Mouse (Mus musculus) limb, embryonic 14.5 days (tissue): Measurements from ENCODE around the gene Ythdf1. TPM values are rescaled to one million over a fixed set of nuclear protein-coding genes. Genes with fewer than 3 reads are reported as not detected.

ENCODE experiments used
- ATAC-seq: fragments of 200-750 bp; cut with Nextera tagmentation; 2 replicates; pipeline ENCODE4 v1.8.0; 2017; ENCODE audit warnings: low read depth, moderate number of reproducible peaks, moderate TSS enrichment; ENCODE audit not compliant: low FRiP score
- DNase-seq: peaks from one replicate; pipeline ENCODE4 v3.0.0-alpha.2; 2015; ENCODE audit warnings: low spot score
- H3K27ac ChIP-seq: fragments of 300-500 bp; sonication (generic); replicated peaks from 2 replicates; pipeline ENCODE4 v1.5.1; 2014; ENCODE audit warnings: low read depth, mild to moderate bottlenecking, low read length, moderate library complexity, mixed read lengths
- H3K27me3 ChIP-seq: fragments of 300-500 bp; sonication (generic); 2 replicates; pipeline ENCODE4 v1.6.1; 2014; ENCODE audit warnings: low read length, mixed read lengths; ENCODE audit not compliant: control insufficient read depth, insufficient read depth
- H3K36me3 ChIP-seq: fragments of 300-500 bp; sonication (generic); 2 replicates; pipeline ENCODE4 v1.6.1; 2014; ENCODE audit warnings: mild to moderate bottlenecking, low read length, moderate library complexity, mixed read lengths; ENCODE audit not compliant: control insufficient read depth, insufficient read depth
- H3K4me1 ChIP-seq: fragments of 300-500 bp; sonication (generic); 2 replicates; pipeline ENCODE4 v1.6.1; 2014; ENCODE audit warnings: antibody characterized with exemption, low read length, mixed read lengths; ENCODE audit not compliant: control insufficient read depth, insufficient read depth
- H3K4me2 ChIP-seq: fragments of 300-500 bp; sonication (generic); replicated peaks from 2 replicates; pipeline ENCODE4 v1.6.1; 2014; ENCODE audit warnings: low read depth, mild to moderate bottlenecking, low read length, moderate library complexity; ENCODE audit not compliant: severe bottlenecking
- H3K4me3 ChIP-seq: fragments of 300-500 bp; sonication (generic); replicated peaks from 2 replicates; pipeline ENCODE4 v1.5.1; 2014; ENCODE audit warnings: low read length
- H3K9ac ChIP-seq: fragments of 300-500 bp; sonication (generic); 2 replicates; pipeline ENCODE4 v1.6.1; 2014; ENCODE audit warnings: mild to moderate bottlenecking, low read depth, low read length, moderate library complexity; ENCODE audit not compliant: severe bottlenecking
- H3K9me3 ChIP-seq: fragments of 300-500 bp; sonication (generic); 2 replicates; pipeline ENCODE4 v1.6.1; 2016; ENCODE audit warnings: low read length; ENCODE audit not compliant: control insufficient read depth
- POLR2A ChIP-seq: fragments of 200-500 bp; IDR thresholded peaks from 2 replicates; pipeline ENCODE4 v1.8.0; 2012; ENCODE audit warnings: inconsistent platforms, mild to moderate bottlenecking, moderate library complexity, borderline replicate concordance; ENCODE audit not compliant: insufficient read depth, insufficient read length; ENCODE audit errors: extremely low read depth
- WGBS: fragments of 180-500 bp; shearing (Covaris S2); extraction: QIAGEN DNeasy Blood & Tissue Kit; methylation state at CpG from one replicate; pipeline ENCODE4 v1.1.7; 2014; 5-methylcytosine and 5-hydroxymethylcytosine counted together
- polyA plus RNA-seq, 2 experiments: library from polyadenylated mRNA; depleted of rRNA in 1 of 2; stranded (reverse) in 1 of 2; unstranded in 1 of 2; fragments of >200 nt; fragmentation: Nextera tagmentation in 1 of 2; extraction: Ambion mirVana in 1 of 2; gene quantifications; 2 replicates each; pipeline versions ENCODE4 v1.2.1 to v1.2.3; 2012 to 2014

Gene Ythdf1
- polyA plus RNA-seq, 2 experiments, result 65.7 to 66.3 TPM

DNA sequence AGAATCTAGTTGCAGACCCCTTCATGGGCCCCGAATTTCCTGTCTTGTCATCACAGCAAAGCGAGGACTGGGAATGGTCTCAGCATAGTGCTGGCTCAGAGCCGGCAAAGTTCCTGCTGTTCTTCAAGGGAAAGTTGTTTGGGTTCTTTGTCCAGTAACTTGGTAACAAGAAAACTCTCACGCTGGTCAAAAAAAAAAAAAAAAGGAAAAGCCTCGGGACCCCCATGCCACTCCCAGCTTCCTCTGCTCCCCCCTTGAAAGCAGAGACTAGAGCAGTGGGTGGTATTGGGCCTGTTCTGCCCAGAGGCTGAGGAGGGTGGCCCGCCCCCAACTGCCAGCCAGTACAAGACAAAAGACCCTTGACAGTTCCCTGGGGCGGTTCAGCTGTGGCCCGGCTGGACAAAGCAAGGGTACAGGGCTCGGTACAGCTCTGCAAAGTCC lies 32.0 kb upstream of the Ythdf1 start:
- TF ChIP-seq POLR2A, result no peak
- Histone ChIP-seq H3K4me2 (no peak overlapping the region; the same call in 1 of the 2 replicates), H3K27ac (no peak overlapping the region), H3K4me1 (no peaks in the 10 kb centered on the region; the same call in 1 of the 2 replicates), H3K9me3 (no peaks in the 10 kb centered on the region), H3K9ac (no peak overlapping the region; the same call in 1 of the 2 replicates), H3K27me3 (peaks cover 6% of the 10 kb centered on the region; the same call in 1 of the 2 replicates), H3K4me3 (no peak overlapping the region), H3K36me3 (no peaks in the 10 kb centered on the region)
- ATAC-seq (no peak), DNase-seq (no peak)
- 20% methylated on average over 9 of the region's 9 CpGs for WGBS

DNA sequence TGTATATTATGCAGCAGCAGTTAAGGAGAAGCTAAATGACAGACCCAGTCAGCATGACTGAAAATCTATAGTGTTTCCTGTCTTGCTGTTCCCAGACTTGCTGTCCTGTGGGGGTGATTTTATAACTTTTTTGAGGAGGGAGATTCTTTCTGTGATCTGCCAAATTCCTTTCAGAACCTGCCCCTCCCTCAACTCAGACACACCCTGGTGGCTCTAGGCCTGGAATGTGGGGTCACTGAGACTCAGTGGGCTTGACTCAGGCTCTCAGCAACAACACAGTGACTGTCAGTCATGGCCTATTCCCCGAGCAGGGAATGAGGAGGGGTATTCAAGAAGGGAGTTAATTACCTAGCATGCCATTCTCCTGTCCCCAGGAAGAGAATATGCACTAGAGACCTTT lies 29.2 kb upstream of the Ythdf1 start:
- TF ChIP-seq POLR2A, result no peak
- Histone ChIP-seq H3K36me3 (no peaks in the 10 kb centered on the region), H3K27me3 (no peaks in the 10 kb centered on the region; the same call in 1 of the 2 replicates), H3K4me3 (no peak overlapping the region), H3K27ac (no peak overlapping the region), H3K9me3 (no peaks in the 10 kb centered on the region), H3K4me1 (no peaks in the 10 kb centered on the region; the same call in 1 of the 2 replicates), H3K9ac (no peak overlapping the region), H3K4me2 (no peak overlapping the region)
- 23% methylated on average over 1 of the region's 1 CpGs for whole genome bisulfite sequencing
- ATAC-seq, result no peak
- no peak for DNase-seq

DNA sequence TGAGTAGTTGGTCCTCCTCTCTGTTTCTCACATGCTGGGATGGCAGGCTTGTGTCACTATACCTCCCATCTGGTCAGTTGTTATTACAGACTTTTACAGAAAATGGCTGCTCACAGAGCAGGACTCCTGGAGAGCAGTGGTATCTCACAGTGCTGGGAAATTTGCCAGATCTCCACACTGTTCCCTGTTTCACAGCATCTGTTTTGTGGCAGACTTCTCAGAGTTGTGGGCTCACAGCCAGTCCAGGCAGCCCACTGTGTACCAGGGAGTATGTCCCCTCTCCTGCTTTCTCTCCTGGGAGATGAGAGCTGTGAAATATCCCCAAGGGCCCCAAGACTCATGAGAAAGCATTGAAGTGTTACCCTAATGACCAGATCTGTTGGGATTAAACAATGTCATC lies 21.1 kb upstream of the Ythdf1 start:
- H3K27me3 ChIP-seq, result no peaks in the 10 kb centered on the region
- no peak for TF ChIP-seq POLR2A
- H3K9me3 ChIP-seq, result no peaks in the 10 kb centered on the region
- no peaks in the 10 kb centered on the region for H3K4me1 ChIP-seq
- no peaks in the 10 kb centered on the region for H3K36me3 ChIP-seq
- DNase-seq (peak; percentile 45), ATAC-seq (no peak)
- no peak overlapping the region for H3K4me3 ChIP-seq
- H3K4me2 ChIP-seq, result no peak overlapping the region
- no peak overlapping the region for H3K27ac ChIP-seq
- H3K9ac ChIP-seq, result no peak overlapping the region

GRCm38 (mm10) chr2:180940187-180940586 lies 19.4 kb upstream of the Ythdf1 start:
- no peak overlapping the region for H3K27ac ChIP-seq
- H3K9ac ChIP-seq, result no peak overlapping the region
- H3K36me3 ChIP-seq, result no peaks in the 10 kb centered on the region
- H3K27me3 ChIP-seq, result no peaks in the 10 kb centered on the region
- DNase-seq (no peak), ATAC-seq (no peak)
- H3K9me3 ChIP-seq, result no peaks in the 10 kb centered on the region
- H3K4me2 ChIP-seq, result no peak overlapping the region
- H3K4me3 ChIP-seq, result no peak overlapping the region
- no peak for TF ChIP-seq POLR2A
- H3K4me1 ChIP-seq, result no peaks in the 10 kb centered on the region

- WGBS, result 75% methylated on average over 1 of the region's 1 CpGs
- Histone ChIP-seq H3K27ac (no peak overlapping the region), H3K9ac (no peak overlapping the region), H3K4me2 (no peak overlapping the region), H3K9me3 (no peaks in the 10 kb centered on the region), H3K4me1 (no peaks in the 10 kb centered on the region), H3K36me3 (no peaks in the 10 kb centered on the region), H3K27me3 (no peaks in the 10 kb centered on the region), H3K4me3 (no peak overlapping the region)
- DNase-seq, result no peak
- TF ChIP-seq POLR2A, result no peak
- ATAC-seq, result no peak
These were observed 11.7 kb upstream of the Ythdf1 start for GRCm38 (mm10) chr2:180932418-180932817.

GRCm38 (mm10) chr2:180928723-180929122 lies 8.0 kb upstream of the Ythdf1 start, which contains the start of gene Birc7:
Gene Birc7 (plus strand): TSS chr2:180929023.
- no peaks in the 10 kb centered on the region for H3K9me3 ChIP-seq
- no peak within 1 kb of the TSS for H3K4me2 ChIP-seq
- H3K4me1 ChIP-seq, result no peaks in the 10 kb centered on the region
- DNase-seq, result no peak
- no peak for TF ChIP-seq POLR2A
- ATAC-seq, result no peak
- H3K9ac ChIP-seq, result no peak within 1 kb of the TSS
- H3K4me3 ChIP-seq, result no peak within 1 kb of the TSS
- no peaks in the 10 kb centered on the region for H3K27me3 ChIP-seq
- no peak within 1 kb of the TSS for H3K27ac ChIP-seq
- H3K36me3 ChIP-seq, result no peaks in the 10 kb centered on the region
- 57% methylated on average over 4 of the region's 4 CpGs for WGBS
